Mouse (Mus musculus): ENCODE results near the gene Sdhaf4. TPM values are rescaled to one million over a fixed set of nuclear protein-coding genes. Genes with fewer than 3 reads are reported as not detected.

Sdhaf4 gene
- 0.97 and 1.5 TPM in 2 replicates for polyA plus RNA-seq (2012; ENCODE audit: low replicate concordance)

GRCm38 (mm10) chr1:24005070-24005804 lies at the start of gene Sdhaf4:
Sdhaf4 (minus strand) TSS chr1:24005656.

Other genes starting within 250 kb of the Sdhaf4 start
- gene B3gat2, start 243.9 kb downstream of the Sdhaf4 start, polyA plus RNA-seq (2012; ENCODE audit: low replicate concordance): 0.06 and 0.21 TPM in 2 replicates
- gene Smap1, start 83.3 kb downstream of the Sdhaf4 start, polyA plus RNA-seq (2012; ENCODE audit: low replicate concordance): 15.0 and 19.9 TPM in 2 replicates
- 0.30 and 1.5 TPM in 2 replicates for gene Fam135a, start 94.7 kb upstream of the Sdhaf4 start, polyA plus RNA-seq (2012; ENCODE audit: low replicate concordance)
- gene Col9a1, start 172.0 kb upstream of the Sdhaf4 start, polyA plus RNA-seq (2012; ENCODE audit: low replicate concordance): not detected in 2 replicates

All from hematopoietic multipotent progenitor cell, adult 10-12 weeks (in vitro differentiated cells).